Mouse (Mus musculus) CD4-positive, CD25-positive, alpha-beta regulatory T cell, adult 9 weeks (primary cell): ENCODE data around the gene Zic2. TPM values are rescaled to one million over a fixed set of nuclear protein-coding genes. Genes with fewer than 3 reads are reported as not detected.

Experiments
- polyA plus RNA-seq: library from polyadenylated mRNA; unstranded; fragments of 100-300 nt; shearing (Covaris generic); gene quantifications from one replicate; pipeline ENCODE4 v1.2.1, GENCODE M21; 2017

Gene Zic2
- not detected for polyA plus RNA-seq

DNA sequence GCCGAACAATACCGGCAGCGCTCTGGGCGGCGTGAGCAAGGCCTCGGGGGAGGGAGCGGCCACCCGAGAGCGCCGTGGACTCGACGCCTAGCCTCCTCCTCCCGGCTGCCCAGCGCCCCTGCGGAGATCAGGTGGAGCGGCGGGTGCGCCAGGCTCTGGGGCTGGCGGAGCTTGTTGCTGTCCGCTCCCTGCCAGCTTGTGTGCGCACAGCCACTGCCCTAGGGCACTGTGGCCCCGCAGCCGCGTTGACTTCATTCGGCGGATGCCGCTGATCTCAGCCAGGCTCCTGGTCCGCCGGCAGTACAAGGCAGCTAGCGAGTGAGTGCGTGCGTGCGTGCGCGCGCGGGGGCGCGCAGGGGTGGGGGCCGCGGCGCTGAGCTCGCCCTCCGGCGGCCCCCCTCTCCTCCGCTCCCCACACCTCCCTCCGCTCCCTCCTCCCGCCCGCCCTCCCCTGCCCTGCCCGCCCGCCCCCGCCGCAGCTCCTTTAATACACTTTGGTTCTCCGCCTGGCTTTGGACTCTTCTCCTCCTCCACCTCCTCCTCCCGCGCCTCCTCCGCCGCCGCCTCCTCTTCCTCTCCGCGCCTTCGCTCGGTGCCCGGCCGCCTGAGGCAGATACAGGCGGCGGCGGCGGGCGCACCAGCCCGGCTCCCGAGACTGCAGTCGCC lies at the start of gene Zic2:
Zic2 (plus strand) TSS at position 545 of the 666 bp plus-strand sequence.

DNA sequence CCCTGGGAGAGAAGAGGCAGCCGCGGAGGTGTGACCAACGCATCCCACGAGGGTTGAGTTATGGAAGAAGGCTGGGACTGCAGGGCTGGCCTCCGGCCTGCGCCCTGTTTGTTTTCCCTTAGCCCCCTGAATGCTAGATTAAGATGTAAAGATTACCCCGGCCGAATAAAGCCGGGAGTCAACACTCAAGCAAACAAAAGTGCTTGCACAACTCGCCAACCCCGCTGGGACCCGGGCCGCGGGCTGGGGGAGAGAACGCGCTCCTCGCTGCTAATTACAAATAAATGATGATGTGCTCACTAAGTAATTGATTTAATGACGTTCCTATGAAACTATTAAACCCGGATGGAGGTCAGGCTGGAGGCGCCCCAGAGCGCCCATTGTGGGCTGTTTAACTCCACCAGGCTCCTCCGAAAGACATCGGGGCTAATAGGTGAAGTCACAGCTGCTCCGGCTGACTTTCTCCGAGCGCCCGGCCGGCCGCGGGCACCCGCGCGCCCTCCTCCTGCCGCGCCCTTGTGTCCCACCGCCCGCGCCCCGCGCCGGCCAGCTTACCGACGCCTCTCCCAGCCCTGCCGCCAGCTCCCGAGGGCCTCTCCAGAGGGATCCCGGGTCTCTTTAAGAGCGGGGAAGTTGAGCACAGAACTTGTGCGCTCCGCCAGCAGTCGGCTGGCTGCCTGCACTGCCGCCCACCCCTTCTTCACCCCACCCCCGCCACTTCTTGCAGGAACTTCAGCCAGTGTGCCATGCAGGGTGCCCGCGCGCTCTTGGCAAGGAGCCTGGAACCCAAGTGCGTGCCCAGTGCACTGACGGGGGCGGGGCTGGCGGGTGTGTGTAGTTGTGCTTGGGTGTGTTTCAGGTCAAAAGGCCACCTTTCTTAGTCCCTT lies 24.5 kb upstream of the Zic2 start, which contains the start of gene Gm5089:
Gm5089 (minus strand) TSS at position 620 of the 887 bp plus-strand sequence.

DNA sequence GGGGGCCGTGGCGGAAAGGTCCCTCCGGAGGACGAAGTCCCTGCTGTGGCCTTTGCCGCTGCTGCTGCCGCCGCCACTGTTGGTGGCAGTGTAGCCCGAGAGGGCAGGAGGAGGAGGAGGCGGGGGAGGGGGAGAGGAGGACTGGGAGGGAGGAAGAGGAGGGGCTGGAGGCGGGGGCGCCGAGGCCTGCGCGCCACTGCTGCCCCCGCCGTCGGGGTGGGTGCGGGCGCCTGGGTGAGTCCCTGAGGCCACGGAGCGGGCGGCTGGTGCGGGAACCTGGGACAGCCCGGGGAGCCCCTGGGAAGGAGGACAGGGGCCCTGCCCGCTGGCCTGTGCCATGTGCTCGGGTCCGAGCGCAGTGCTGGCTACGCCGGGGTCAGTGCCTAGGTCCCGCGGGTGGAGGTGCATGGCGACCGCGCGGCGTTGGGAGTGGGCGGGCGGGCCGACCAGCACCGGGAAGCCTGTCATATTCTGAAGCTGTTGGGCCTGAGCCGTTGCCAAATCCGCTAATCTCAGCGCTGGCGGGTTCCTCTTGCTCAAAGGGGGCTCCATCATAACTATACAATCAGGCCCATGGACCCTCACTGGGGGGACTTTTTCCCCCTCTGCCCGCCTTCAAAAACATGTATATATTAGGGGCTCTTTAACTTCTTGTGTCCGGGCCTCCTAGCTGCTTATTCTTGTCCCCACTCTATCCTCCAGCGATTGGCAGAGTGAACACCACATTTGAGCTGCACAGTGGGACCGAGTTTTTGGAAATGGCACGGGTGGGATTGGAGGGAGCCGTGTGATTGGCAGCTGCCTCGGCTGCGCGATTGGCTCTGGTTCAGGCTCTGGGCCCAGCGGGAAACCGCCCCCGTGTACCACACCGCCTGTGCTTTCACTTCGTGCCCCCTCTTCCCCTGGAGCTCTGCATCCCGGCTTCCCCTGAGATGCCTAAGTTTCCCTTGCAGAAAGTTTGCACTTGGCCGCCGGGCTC lies 10.2 kb upstream of the Zic2 start, which contains the start of gene Zic5:
Zic5 (minus strand) TSS at position 915 of the 979 bp plus-strand sequence.

DNA sequence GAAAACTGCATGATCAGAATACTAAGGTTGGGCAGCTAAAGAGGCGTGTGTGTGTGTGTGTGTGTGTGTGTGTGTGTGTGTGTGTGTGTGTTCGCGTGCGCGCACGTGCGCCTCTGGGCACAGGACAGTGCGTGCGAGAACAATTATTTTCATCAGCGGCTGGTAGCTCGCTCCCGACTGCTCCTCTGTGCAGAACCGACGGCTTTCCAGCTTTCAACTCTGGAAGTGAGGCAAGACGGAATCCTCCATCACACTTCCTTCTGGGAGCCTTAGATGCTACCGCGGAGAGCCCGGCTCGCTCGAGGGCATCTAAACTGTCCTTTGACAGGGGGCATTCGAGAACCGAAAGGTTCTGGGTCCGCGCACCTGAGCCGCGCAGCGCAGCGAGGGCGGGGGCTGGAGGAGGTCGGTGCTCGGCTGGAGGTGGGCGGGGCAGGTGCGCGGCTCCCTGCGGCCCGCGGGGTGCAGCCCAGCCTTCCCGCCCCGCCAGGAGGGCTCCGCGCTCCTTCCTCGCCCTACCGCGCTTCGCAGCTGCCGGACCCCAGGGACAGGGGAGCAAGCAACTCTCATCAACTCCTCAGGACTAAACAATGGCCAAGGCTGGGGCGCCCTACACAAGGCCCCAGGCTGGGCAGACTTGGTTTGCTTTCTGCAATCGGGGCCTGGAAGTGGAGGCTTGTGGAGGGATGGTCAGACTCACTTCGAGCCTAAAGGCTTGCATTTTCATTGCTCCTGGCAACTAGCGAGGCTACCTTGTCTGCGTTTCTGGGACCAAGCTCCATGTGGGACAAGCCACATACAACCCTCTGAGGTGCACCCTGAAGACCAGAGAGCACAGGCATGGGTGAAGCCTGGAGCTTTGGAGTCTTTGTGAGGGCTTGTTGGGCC lies 15.4 kb downstream of the Zic2 start, which contains the start of gene Gm10837:
Gm10837 (plus strand) TSS at position 146 of the 888 bp plus-strand sequence.

Other genes with a start within 250 kb of the Zic2 start
- not detected for gene Gm5089, start 24.3 kb upstream of the Zic2 start, polyA plus RNA-seq
- gene Zic5, start 9.8 kb upstream of the Zic2 start, polyA plus RNA-seq = not detected
- not detected for gene Gm10837, start 15.2 kb downstream of the Zic2 start, polyA plus RNA-seq
- 34.6 TPM for gene Pcca, start 58.9 kb downstream of the Zic2 start, polyA plus RNA-seq